Mouse (Mus musculus): Measurements from ENCODE around the gene Tmem47. TPM values are rescaled to one million over a fixed set of nuclear protein-coding genes. Genes with fewer than 3 reads are reported as not detected.

Tmem47 gene
- polyA plus RNA-seq (2014; fragmentation: Nextera tagmentation; extraction: Ambion mirVana), result 16.8 and 17.0 TPM in 2 replicates

DNA sequence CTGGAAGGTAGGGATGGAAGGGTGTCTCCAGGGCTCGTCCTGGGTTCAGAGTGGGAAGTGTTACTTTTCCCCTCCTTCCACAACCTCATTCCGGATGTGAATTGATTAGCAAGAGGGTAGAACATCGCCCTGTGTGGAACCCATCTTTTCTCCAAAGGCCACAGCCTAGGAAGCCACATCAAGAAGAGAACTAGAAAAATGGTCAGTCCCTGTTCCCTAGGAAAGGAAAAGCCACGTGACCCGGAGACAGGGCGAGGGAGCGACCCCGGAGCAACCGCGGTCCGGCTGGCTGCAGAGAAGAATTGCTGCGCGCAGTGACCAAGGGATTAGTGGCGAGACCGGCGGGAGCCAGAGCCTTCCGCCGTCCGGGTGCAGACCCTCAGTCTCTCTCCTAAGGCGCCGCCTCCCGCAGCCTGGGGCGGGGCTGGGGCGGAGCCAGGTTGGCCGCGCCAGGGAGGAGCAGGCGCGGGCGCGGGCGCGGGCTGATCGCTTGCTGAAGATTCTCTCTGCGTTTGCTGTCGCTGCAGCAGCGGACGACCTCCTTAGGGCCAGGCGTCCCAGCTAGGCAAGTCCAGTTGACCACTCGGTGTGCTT lies at the start of gene Tmem47:
TSS of gene Tmem47 (plus strand) at position 489 of the 594 bp plus-strand sequence.
- peak within 1 kb of the TSS; percentile 70 for H3K4me2 ChIP-seq
- H3K4me3 ChIP-seq (ENCODE audit: low read depth, low read length), result peak within 1 kb of the TSS; percentile 48
- peak; percentile 60 for DNase-seq (ENCODE audit: low spot score)
- peak; percentile 89 for ATAC-seq (replicated peaks; ENCODE audit: low FRiP score)
- H3K36me3 ChIP-seq (ENCODE audit: control insufficient read depth, insufficient read depth, low read length), result no peaks in the 10 kb centered on the region
- no peaks in the 10 kb centered on the region for H3K27me3 ChIP-seq (replicated peaks; ENCODE audit: control insufficient read depth, insufficient read depth, low read length)
- WGBS, result 7% methylated on average over 39 of the region's 39 CpGs
- peak within 1 kb of the TSS; percentile 38; the same call in 1 of the 2 replicates for H3K27ac ChIP-seq (ENCODE audit: low read depth, low read length)
- H3K9me3 ChIP-seq (ENCODE audit: control insufficient read depth, low read length), result no peaks in the 10 kb centered on the region
- no peaks in the 10 kb centered on the region for H3K4me1 ChIP-seq (replicated peaks; ENCODE audit: control insufficient read depth, insufficient read depth, low read length)
- peak within 1 kb of the TSS; percentile 41 for H3K9ac ChIP-seq (ENCODE audit: low read depth, low read length)

DNA sequence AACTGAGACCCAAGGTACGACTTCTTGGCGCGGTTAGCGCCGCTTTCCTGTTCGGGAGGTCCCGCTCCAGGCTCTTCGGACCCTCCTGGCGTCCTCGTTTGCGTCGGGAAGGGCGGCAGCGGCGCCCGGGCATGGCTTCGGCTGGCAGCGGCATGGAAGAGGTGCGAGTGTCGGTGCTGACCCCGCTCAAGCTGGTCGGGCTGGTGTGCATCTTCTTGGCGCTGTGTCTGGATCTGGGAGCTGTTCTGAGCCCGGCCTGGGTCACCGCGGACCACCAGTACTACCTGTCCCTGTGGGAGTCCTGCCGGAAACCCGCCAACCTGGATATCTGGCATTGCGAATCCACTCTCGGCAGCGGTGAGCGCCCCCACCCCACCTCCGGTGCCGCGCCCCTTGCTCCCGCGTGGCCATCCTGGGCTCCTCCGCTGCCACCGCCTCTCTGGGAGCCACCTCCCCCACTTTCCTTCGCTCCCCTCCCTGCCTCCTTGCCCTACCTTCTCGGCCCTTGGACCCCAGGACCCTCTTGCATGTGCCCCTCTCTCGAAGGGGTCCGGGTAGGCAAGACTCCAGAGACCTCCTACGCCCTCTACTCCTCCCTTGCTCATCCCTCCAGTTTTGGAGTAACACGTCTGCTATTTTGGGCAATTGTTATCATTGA lies 435 bp downstream of the Tmem47 start:
- H3K27me3 ChIP-seq (replicated peaks; ENCODE audit: control insufficient read depth, insufficient read depth, low read length), result no peaks in the 10 kb centered on the region
- peak overlapping the region; percentile 70 for H3K4me2 ChIP-seq
- H3K9me3 ChIP-seq (ENCODE audit: control insufficient read depth, low read length), result no peaks in the 10 kb centered on the region
- no peaks in the 10 kb centered on the region for H3K36me3 ChIP-seq (ENCODE audit: control insufficient read depth, insufficient read depth, low read length)
- DNase-seq (ENCODE audit: low spot score), result peak; percentile 32
- ATAC-seq (replicated peaks; ENCODE audit: low FRiP score), result peak; percentile 36
- H3K4me3 ChIP-seq (ENCODE audit: low read depth, low read length), result peak overlapping the region; percentile 48
- H3K9ac ChIP-seq (ENCODE audit: low read depth, low read length), result peak overlapping the region; percentile 41
- H3K27ac ChIP-seq (ENCODE audit: low read depth, low read length), result peak overlapping the region; percentile 38; the same call in 1 of the 2 replicates
- 6% methylated on average over 33 of the region's 45 CpGs for WGBS
- H3K4me1 ChIP-seq (replicated peaks; ENCODE audit: control insufficient read depth, insufficient read depth, low read length), result no peaks in the 10 kb centered on the region

DNA sequence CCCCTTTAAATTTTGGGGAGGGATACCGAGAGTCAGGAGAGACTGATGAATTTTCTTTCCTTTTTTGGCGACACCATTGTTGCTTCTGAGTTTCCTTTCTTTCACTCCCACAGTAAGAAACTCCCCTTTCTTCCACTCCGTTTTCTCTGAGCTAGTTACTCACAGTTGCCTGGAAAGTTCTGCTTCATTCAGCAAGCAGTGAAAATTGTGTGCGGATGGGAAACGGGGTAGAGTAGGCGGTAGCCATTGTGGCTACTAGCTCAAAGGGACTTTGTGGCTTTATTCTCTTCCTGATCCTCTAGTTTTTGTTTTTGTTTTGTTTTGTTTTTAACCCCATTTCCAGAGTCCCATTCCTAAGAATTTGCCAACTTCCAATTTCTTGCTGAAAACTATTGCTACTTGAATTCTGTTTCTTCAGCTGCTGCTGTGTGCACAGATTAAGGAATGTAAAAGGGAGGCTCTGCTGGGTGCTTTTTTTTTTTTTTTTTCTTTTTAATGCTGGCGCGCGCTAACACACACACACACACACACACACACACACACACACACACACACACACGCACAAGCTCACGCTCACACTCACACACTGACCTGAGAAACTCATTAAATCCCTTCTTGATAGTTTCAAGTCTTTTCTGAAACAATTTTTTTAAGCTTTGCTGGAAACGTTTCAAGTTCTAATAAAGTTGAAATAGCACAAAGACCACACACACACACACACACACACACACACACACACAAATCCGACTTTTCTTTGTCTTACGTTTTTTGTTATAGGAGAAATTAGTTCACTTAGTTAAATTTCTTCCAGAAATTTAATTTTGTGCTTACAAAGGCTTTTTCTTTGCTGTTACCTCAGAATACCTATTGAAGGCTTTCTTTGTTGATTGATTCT lies 1.5 kb downstream of the Tmem47 start:
- no peak overlapping the region for H3K27ac ChIP-seq (ENCODE audit: low read depth, low read length)

DNA sequence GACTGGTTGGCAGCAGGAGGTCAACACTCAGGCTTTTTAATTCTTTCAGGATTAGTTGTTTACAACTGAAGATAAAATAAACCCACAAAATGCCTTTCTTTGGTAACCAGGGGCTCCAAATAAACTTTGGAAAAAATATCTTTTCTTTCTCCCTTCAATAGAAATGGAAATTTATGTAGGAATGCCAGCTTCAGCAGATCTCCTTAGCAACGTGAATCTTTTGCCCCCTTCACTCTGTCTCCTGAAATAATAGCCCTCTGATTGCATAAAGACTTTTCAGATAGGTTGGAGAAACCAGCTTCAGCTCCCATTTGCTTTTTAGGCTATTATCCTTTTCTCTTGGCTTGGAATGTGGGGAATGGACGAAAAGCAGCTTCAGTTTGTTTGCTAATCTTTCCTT lies 2.2 kb downstream of the Tmem47 start:
- H3K27me3 ChIP-seq (replicated peaks; ENCODE audit: control insufficient read depth, insufficient read depth, low read length), result no peaks in the 10 kb centered on the region
- ATAC-seq (replicated peaks; ENCODE audit: low FRiP score) (no peak), DNase-seq (ENCODE audit: low spot score) (no peak)
- WGBS, result 20% methylated on average over 2 of the region's 2 CpGs
- no peaks in the 10 kb centered on the region for H3K4me1 ChIP-seq (replicated peaks; ENCODE audit: control insufficient read depth, insufficient read depth, low read length)
- H3K9me3 ChIP-seq (ENCODE audit: control insufficient read depth, low read length), result no peaks in the 10 kb centered on the region
- H3K9ac ChIP-seq (ENCODE audit: low read depth, low read length), result no peak overlapping the region
- H3K27ac ChIP-seq (ENCODE audit: low read depth, low read length), result no peak overlapping the region
- H3K4me3 ChIP-seq (ENCODE audit: low read depth, low read length), result peak overlapping the region; percentile 48; the same call in 1 of the 2 replicates
- H3K4me2 ChIP-seq, result peak overlapping the region; percentile 36; the same call in 1 of the 2 replicates
- no peaks in the 10 kb centered on the region for H3K36me3 ChIP-seq (ENCODE audit: control insufficient read depth, insufficient read depth, low read length)

More for the DNA sequence above, 1.5 kb downstream of the Tmem47 start:
- H3K4me1 ChIP-seq (replicated peaks; ENCODE audit: control insufficient read depth, insufficient read depth, low read length), result no peaks in the 10 kb centered on the region
- H3K4me2 ChIP-seq, result peak overlapping the region; percentile 70
- 6% methylated on average over 11 of the region's 14 CpGs for WGBS
- H3K36me3 ChIP-seq (ENCODE audit: control insufficient read depth, insufficient read depth, low read length), result no peaks in the 10 kb centered on the region
- H3K9me3 ChIP-seq (ENCODE audit: control insufficient read depth, low read length), result no peaks in the 10 kb centered on the region
- ATAC-seq (replicated peaks; ENCODE audit: low FRiP score) (no peak), DNase-seq (ENCODE audit: low spot score) (no peak)
- H3K4me3 ChIP-seq (ENCODE audit: low read depth, low read length), result peak overlapping the region; percentile 48
- peak overlapping the region; percentile 25; the same call in 1 of the 2 replicates for H3K9ac ChIP-seq (ENCODE audit: low read depth, low read length)
- no peaks in the 10 kb centered on the region for H3K27me3 ChIP-seq (replicated peaks; ENCODE audit: control insufficient read depth, insufficient read depth, low read length)

DNA sequence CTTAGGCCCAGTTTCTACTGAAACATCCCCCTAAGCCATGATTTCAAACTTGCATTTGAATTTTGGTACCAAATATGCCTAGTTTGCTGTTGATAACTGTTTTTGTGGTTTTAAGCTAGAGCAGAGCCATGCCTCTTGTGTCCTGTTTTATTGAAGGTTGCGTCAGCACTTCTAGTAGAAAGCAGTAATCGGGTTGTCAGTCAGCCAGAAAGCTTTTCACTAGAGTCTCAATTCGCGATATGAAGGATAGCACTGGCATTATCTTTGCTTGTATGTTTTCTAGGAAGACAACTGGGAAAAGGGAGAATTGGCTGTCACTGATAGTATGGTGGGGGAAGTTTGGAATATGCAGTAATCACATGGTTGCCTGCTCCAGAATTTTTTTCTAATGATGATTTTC lies 3.3 kb downstream of the Tmem47 start:
- no peak for DNase-seq (ENCODE audit: low spot score)
- no peak overlapping the region for H3K9ac ChIP-seq (ENCODE audit: low read depth, low read length)
- no peaks in the 10 kb centered on the region for H3K4me1 ChIP-seq (replicated peaks; ENCODE audit: control insufficient read depth, insufficient read depth, low read length)
- no peaks in the 10 kb centered on the region for H3K36me3 ChIP-seq (ENCODE audit: control insufficient read depth, insufficient read depth, low read length)
- peak overlapping the region; percentile 36; the same call in 1 of the 2 replicates for H3K4me2 ChIP-seq
- no peaks in the 10 kb centered on the region for H3K9me3 ChIP-seq (ENCODE audit: control insufficient read depth, low read length)
- no peak overlapping the region for H3K27ac ChIP-seq (ENCODE audit: low read depth, low read length)
- WGBS, result 46% methylated on average over 4 of the region's 4 CpGs
- no peak for ATAC-seq (replicated peaks; ENCODE audit: low FRiP score)
- no peak overlapping the region for H3K4me3 ChIP-seq (ENCODE audit: low read depth, low read length)
- H3K27me3 ChIP-seq (replicated peaks; ENCODE audit: control insufficient read depth, insufficient read depth, low read length), result no peaks in the 10 kb centered on the region

DNA sequence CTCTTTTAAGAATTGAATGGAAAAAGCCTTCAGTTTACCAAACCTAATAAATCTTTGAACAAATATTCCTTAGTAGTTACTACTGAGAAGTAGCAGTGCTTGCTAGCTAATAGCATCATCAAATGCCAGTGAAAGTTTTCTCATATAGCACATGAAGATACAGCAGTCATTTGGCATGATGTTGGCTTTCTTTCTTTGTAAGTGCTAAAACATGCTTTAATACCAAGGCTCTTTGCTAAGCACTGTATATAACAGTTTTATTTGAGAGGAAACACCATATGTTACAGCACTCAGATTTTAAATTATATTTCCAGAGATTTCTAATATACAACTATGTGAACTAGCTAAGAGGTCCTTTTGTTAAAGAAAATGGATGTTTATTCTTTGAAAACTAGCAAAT lies 8.0 kb downstream of the Tmem47 start:
- Histone ChIP-seq H3K36me3 (ENCODE audit: control insufficient read depth, insufficient read depth, low read length) (no peaks in the 10 kb centered on the region), H3K4me1 (replicated peaks; ENCODE audit: control insufficient read depth, insufficient read depth, low read length) (no peaks in the 10 kb centered on the region), H3K27ac (ENCODE audit: low read depth, low read length) (no peak overlapping the region), H3K4me3 (ENCODE audit: low read depth, low read length) (no peak overlapping the region), H3K4me2 (no peak overlapping the region), H3K9me3 (ENCODE audit: control insufficient read depth, low read length) (no peaks in the 10 kb centered on the region), H3K9ac (ENCODE audit: low read depth, low read length) (no peak overlapping the region), H3K27me3 (replicated peaks; ENCODE audit: control insufficient read depth, insufficient read depth, low read length) (no peaks in the 10 kb centered on the region)
- ATAC-seq (replicated peaks; ENCODE audit: low FRiP score), result no peak
- no peak for DNase-seq (ENCODE audit: low spot score)

DNA sequence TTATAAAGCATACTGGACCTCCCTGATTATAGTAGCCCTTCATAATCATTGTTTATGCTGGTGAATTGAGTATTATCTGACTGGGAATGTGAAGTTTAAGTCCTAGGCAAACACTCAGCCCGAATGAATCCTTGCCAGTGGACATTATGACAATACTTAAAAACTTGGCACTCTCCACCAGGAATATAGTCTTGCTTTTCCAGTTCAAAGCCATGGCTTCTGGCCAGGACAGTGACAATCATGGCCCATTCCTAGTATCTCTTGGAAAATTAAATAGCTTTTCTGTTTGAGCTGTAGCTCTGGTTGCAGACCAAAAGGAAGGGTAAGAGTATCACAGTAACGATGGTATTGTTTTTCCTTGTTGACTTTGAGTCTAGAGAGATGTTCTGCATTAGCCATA lies 10.5 kb downstream of the Tmem47 start:
- H3K27ac ChIP-seq (ENCODE audit: low read depth, low read length), result no peak overlapping the region
- no peaks in the 10 kb centered on the region for H3K4me1 ChIP-seq (replicated peaks; ENCODE audit: control insufficient read depth, insufficient read depth, low read length)
- 70% methylated on average over 2 of the region's 2 CpGs for WGBS
- H3K9ac ChIP-seq (ENCODE audit: low read depth, low read length), result no peak overlapping the region
- H3K4me3 ChIP-seq (ENCODE audit: low read depth, low read length), result no peak overlapping the region
- H3K36me3 ChIP-seq (ENCODE audit: control insufficient read depth, insufficient read depth, low read length), result no peaks in the 10 kb centered on the region
- no peaks in the 10 kb centered on the region for H3K27me3 ChIP-seq (replicated peaks; ENCODE audit: control insufficient read depth, insufficient read depth, low read length)
- DNase-seq (ENCODE audit: low spot score) (no peak), ATAC-seq (replicated peaks; ENCODE audit: low FRiP score) (no peak)
- no peaks in the 10 kb centered on the region for H3K9me3 ChIP-seq (ENCODE audit: control insufficient read depth, low read length)
- H3K4me2 ChIP-seq, result no peak overlapping the region

DNA sequence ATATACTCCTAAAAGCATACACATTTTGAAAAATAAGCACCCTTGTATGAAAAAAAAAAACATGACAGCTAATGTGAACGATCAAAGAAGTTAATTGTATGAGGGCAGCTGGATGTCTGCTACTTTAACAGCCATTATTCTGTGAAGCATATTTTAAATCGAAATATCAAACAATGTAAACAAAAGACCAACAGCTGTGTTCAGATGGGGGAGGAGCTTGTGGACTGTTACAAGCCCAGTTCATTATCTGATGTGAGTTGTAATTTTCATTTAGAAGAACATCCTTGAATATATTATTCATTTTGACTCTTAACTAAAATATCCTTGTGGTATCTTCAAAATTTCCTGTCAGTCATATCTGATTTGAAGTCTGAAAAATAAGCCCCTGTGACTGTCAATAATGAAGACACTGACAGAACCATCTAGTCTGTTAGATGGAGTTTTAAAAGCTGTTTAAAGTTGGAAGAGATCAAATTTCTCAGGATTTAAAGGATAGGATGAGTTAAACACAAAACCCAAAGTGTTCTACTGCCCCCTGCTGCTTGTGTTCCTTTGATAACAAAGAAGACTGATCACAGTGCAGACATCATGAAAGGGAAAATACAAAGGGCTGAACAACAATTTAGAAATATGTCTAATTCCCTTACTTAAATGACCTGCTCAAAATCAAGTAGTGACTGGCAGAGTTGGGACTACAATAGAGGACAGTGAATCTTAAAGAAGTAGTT lies 14.7 kb downstream of the Tmem47 start:
- H3K9me3 ChIP-seq (ENCODE audit: control insufficient read depth, low read length), result no peaks in the 10 kb centered on the region
- WGBS, result 74% methylated on average over 2 of the region's 2 CpGs
- no peak overlapping the region for H3K27ac ChIP-seq (ENCODE audit: low read depth, low read length)
- H3K9ac ChIP-seq (ENCODE audit: low read depth, low read length), result no peak overlapping the region
- H3K36me3 ChIP-seq (ENCODE audit: control insufficient read depth, insufficient read depth, low read length), result no peaks in the 10 kb centered on the region
- no peak overlapping the region for H3K4me2 ChIP-seq
- no peak for ATAC-seq (replicated peaks; ENCODE audit: low FRiP score)
- no peak for DNase-seq (ENCODE audit: low spot score)
- H3K27me3 ChIP-seq (replicated peaks; ENCODE audit: control insufficient read depth, insufficient read depth, low read length), result no peaks in the 10 kb centered on the region
- no peaks in the 10 kb centered on the region for H3K4me1 ChIP-seq (replicated peaks; ENCODE audit: control insufficient read depth, insufficient read depth, low read length)
- H3K4me3 ChIP-seq (ENCODE audit: low read depth, low read length), result no peak overlapping the region
